In genomic region chr3:59341647-59342427, GRCm38 (mm10) we compare ENCODE assay signal across 12 mouse cellular contexts. TPM values are rescaled to one million over a fixed set of nuclear protein-coding genes. Genes with fewer than 3 reads are reported as not detected.
DNase-seq lines count a peak whose midpoint lies in the region; ATAC-seq lines count a peak whose summit lies in the region.
"Had no signal": no experiment of that assay in that cellular context is flagged by ENCODE, and none has a peak within 500 bp of the region (broad histone marks: within the 10 kb centered on the region; RNA-seq: fewer than 3 reads in every experiment).

No protein-coding gene starts in this region.

- H3K36me3 ChIP-seq in hindbrain, embryonic 15.5 days: 0 out of 2 replicates have a peak, but pooled peaks cover 3% of the 10 kb centered on the region
- H3K36me3 ChIP-seq in hindbrain, embryonic 11.5 days (ENCODE audit: control insufficient read depth, insufficient read depth, low read length): no peaks in the 10 kb centered on the region
- H3K36me3 ChIP-seq in embryonic facial prominence, embryonic 15.5 days: 0 out of 2 replicates have a peak, but pooled peaks cover 6% of the 10 kb centered on the region
- H3K36me3 ChIP-seq: forebrain, embryonic 10.5 days had no signal

- DNase-seq in hindbrain, embryonic 11.5 days (ENCODE audit: low spot score): no peak
- DNase-seq in 416B (ENCODE audit: low read depth): peak; percentile 35
- DNase-seq in ovary, postnatal 10 days (ENCODE audit: low spot score): no peak
- no peak for DNase-seq in kidney, postnatal 4 days
- no peak for DNase-seq in T-cell, adult 2 months (ENCODE audit: low spot score)
- DNase-seq: adrenal gland, adult 2 months had no signal

- H3K27me3 ChIP-seq in hindbrain, embryonic 15.5 days: no peaks in the 10 kb centered on the region
- no peaks in the 10 kb centered on the region for H3K27me3 ChIP-seq in hindbrain, embryonic 11.5 days (ENCODE audit: control insufficient read depth, insufficient read depth, low read length)
- no peaks in the 10 kb centered on the region for H3K27me3 ChIP-seq in embryonic facial prominence, embryonic 15.5 days

- no peak overlapping the region for H3K9ac ChIP-seq in hindbrain, embryonic 15.5 days
- H3K9ac ChIP-seq in hindbrain, embryonic 11.5 days (ENCODE audit: low read depth, low read length): no peak overlapping the region
- no peak overlapping the region; the same call in 1 of the 2 replicates for H3K9ac ChIP-seq in embryonic facial prominence, embryonic 15.5 days

- WGBS in hindbrain, embryonic 15.5 days: 74% methylated on average over 11 of the region's 11 CpGs
- WGBS in hindbrain, embryonic 11.5 days: 78% methylated on average over 11 of the region's 11 CpGs
- WGBS in embryonic facial prominence, embryonic 15.5 days: 42% methylated on average over 11 of the region's 11 CpGs

- ATAC-seq in hindbrain, embryonic 15.5 days (ENCODE audit: low FRiP score, low read depth): no peak
- no peak for ATAC-seq in hindbrain, embryonic 11.5 days (ENCODE audit: low FRiP score)
- no peak for ATAC-seq in embryonic facial prominence, embryonic 15.5 days (ENCODE audit: insufficient number of reproducible peaks, low FRiP score, low TSS enrichment, low read depth)
- peak; percentile 94 for ATAC-seq in megakaryocyte, adult 5-6 weeks (ENCODE audit: poor library complexity, severe bottlenecking)

- H3K4me2 ChIP-seq in hindbrain, embryonic 15.5 days: 0 out of 2 replicates have a peak overlapping the region, but pooled peaks have one; percentile 11
- H3K4me2 ChIP-seq in hindbrain, embryonic 11.5 days (replicated peaks; ENCODE audit: low read depth, low read length): no peak overlapping the region
- peak overlapping the region; percentile 39 for H3K4me2 ChIP-seq in embryonic facial prominence, embryonic 15.5 days (replicated peaks)
- H3K4me2 ChIP-seq: heart, embryonic 11.5 days had no signal

- no peak overlapping the region for H3K4me3 ChIP-seq in hindbrain, embryonic 15.5 days
- H3K4me3 ChIP-seq in hindbrain, embryonic 11.5 days (ENCODE audit: low read depth, low read length): no peak overlapping the region
- peak overlapping the region; percentile 28 for H3K4me3 ChIP-seq in embryonic facial prominence, embryonic 15.5 days (replicated peaks)
- H3K4me3 ChIP-seq: forebrain, embryonic 10.5 days; myocyte had no signal

- peaks cover 10% of the 10 kb centered on the region; the same call in 1 of the 2 replicates for H3K4me1 ChIP-seq in hindbrain, embryonic 15.5 days (replicated peaks)
- no peaks in the 10 kb centered on the region for H3K4me1 ChIP-seq in hindbrain, embryonic 11.5 days (replicated peaks; ENCODE audit: control insufficient read depth, insufficient read depth, low read length)
- no peaks in the 10 kb centered on the region for H3K4me1 ChIP-seq in embryonic facial prominence, embryonic 15.5 days

- H3K9me3 ChIP-seq in hindbrain, embryonic 15.5 days: no peaks in the 10 kb centered on the region
- no peaks in the 10 kb centered on the region for H3K9me3 ChIP-seq in hindbrain, embryonic 11.5 days (ENCODE audit: control insufficient read depth, low read length)
- no peaks in the 10 kb centered on the region for H3K9me3 ChIP-seq in embryonic facial prominence, embryonic 15.5 days (replicated peaks)
- H3K9me3 ChIP-seq: forebrain, embryonic 10.5 days had no signal

- no peak overlapping the region for H3K27ac ChIP-seq in hindbrain, embryonic 15.5 days (replicated peaks)
- H3K27ac ChIP-seq in hindbrain, embryonic 11.5 days (ENCODE audit: low read depth, low read length): no peak overlapping the region
- H3K27ac ChIP-seq in embryonic facial prominence, embryonic 15.5 days (replicated peaks): no peak overlapping the region
- H3K27ac ChIP-seq: forebrain, embryonic 10.5 days had no signal

RNA-seq across cellular contexts. Expression of gene Igsf10, which starts 2.4 kb away (rescaled TPM):
- 2.6 and 4.4 TPM in 2 replicates for polyA plus RNA-seq in hindbrain, embryonic 15.5 days (2015; fragmentation: Nextera tagmentation; extraction: Ambion mirVana)
- polyA plus RNA-seq in hindbrain, embryonic 11.5 days (2014; fragmentation: Nextera tagmentation; extraction: Ambion mirVana): 3.7 and 4.3 TPM in 2 replicates
- 28.1 and 38.8 TPM in 2 replicates for polyA plus RNA-seq in embryonic facial prominence, embryonic 15.5 days (2015; fragmentation: Nextera tagmentation; extraction: Ambion mirVana)
- 0.22 and 0.36 TPM in 2 replicates for total RNA-seq in megakaryocyte, adult 5-6 weeks (2015)
- total RNA-seq in megakaryocyte, adult 5-6 weeks (2017): not detected in 2 replicates
